Mouse (Mus musculus) cortical plate, adult 2 months (tissue): ENCODE results near the gene Sorcs3.

Experiments used
- CTCF ChIP-seq: fragments of 200-500 bp; IDR thresholded peaks from 2 replicates; pipeline ENCODE4 v1.5.1; 2011; ENCODE audit warnings: mild to moderate bottlenecking, control low read depth, low read length; ENCODE audit not compliant: insufficient read depth; ENCODE audit errors: extremely low read depth
- POLR2A ChIP-seq: fragments of 200-500 bp; IDR thresholded peaks from 2 replicates; pipeline ENCODE4 v1.6.1; 2011; ENCODE audit warnings: mild to moderate bottlenecking, low read length, control low read depth; ENCODE audit not compliant: insufficient read depth; ENCODE audit errors: extremely low read depth

GRCm38 (mm10) chr19:48404774-48405495 lies 199.1 kb downstream of the Sorcs3 start:
- TF ChIP-seq CTCF (no peak), POLR2A (no peak)
